Mouse (Mus musculus): ENCODE data around the gene Gde1.

Gde1 gene

DNA sequence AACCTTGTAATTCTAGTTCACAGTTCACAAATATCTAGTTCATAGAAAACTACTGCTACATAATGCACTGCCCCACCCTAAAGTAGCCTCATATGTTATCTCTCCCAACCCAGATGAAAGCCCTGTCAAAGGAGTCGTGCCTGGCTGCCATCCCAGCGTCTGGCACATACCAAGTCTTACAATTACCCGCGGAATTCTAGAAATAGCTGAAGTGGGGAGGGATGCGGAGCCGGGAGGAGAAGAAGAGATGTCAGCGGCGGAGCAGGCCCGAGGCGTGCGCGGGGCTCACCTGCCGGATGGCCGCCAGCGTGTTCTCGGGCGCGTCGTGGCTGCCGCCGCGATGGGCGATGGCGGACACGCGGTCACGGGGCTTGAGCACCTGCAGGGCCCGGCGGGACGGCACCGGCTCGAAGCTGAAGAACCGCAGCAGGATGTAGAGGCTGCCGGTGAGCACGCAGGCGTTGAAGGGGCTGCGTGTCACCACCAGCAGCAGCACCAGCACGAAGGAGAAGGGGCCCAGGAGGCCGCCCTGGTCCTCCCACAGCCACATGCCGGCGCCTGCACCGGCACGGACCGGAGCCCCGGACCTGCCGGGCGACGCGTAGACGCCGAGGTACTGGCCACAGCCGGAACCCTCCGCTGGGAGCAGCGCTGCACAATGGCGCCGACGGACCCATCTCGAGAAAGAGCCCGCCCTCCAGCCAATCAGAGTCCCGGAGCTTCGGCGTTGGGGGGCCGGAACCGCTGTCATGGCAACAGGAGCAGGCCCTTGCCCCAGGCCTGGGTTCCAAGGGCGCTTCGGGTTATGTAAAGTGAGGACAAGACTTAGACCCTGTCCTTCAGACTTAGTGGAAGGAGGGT is at the start of gene Gde1:
TSS of gene Gde1 (minus strand) at position 678 of the 861 bp plus-strand sequence.
- DNase-seq = peak; percentile 93

DNA sequence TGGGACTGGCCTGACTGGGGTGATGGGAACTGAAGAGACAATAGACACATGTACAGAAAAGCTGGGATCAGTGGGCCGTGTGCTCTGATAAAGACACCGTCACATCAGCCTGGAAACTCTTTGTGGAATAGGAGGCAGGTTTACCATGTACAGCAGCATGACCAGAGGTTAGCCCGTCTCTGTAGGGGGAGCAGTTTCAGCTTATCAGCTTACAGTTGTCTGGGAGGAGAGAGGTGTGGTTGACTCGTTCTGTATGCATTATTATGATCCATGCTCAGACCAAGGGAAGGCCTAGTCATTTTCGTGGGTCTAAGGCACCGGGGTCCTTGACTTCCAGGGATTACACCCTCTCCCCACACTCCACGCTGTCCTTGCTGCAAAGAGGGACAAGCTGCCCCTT is 46.0 kb upstream of the Gde1 start:
- DNase-seq = no peak

DNA sequence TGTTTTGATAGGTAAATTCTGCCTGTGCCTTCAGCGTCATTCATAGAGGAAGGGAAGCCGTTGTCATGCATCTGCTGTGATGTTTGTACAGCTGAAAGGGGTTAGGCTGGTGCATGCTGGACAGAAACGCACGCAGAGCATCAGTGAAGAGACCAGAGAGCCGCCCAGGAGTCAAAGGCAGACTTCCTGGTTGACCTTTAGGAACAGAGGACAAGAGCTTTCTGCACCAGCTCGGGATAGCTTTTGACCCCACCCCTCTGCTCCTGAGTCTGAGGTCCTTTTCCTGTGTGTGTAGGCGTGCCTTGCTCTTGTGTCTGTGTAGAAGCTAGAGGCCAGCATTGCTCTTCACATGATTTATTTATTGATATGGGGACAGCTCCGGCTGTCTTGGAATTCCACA is 44.1 kb upstream of the Gde1 start:
- DNase-seq = no peak

DNA sequence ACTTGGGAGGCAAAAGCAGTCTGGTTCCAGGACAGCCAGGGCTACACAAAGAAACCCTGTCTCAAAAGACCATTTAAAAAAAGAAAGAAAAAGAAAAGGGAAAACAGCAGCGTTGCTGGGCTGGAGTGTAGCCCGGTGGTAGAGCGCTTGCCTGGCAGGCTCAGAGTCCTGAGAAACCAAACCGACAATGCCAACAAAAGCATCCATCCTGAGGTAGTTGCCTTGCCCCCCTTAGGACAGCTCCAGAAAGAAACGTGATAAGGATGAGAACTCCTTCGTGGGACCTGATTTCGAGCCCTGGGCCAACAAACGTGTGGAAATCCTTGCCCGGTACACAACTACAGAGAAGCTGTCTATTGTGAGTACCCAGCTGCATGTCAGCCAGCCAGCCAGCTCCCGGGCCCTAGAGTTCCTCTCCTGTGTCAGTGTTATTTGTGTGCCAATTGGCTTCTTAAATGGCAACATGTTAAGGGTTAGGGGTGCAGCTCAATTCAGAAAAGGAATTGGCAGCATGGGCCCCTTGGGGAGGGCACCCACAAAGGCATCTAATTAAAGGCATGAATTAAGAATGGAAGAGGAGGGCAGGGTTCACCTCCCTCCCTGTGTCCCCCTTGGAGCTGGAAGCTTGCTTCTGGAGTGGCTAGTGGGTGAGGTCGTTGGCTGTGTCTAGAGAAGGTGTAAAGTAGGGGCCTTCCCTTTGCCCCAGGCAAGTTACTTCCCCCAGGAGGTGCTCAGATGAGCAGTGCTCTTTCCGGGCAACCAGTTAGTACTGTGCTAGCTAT is 42.5 kb upstream of the Gde1 start:
- DNase-seq = peak; percentile 19

DNA sequence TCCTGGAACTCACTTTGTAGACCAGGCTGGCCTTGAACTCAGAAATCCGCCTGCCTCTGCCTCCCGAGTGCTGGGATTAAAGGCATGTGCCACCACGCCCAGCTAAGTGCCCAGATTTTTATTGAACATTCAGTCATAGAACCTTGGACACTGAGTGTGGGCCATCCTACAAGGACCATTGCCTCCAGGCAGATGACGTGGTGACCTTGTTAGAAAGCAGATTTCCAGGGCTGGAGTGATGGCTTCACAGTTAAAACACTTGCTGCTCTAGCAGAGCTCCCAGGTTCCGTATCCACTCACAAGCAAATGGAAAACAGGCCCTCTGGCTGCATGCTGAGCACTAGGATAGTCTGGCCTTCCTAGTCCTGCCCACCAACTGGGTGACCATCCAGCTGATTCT is 39.2 kb upstream of the Gde1 start:
- DNase-seq = no peak

DNA sequence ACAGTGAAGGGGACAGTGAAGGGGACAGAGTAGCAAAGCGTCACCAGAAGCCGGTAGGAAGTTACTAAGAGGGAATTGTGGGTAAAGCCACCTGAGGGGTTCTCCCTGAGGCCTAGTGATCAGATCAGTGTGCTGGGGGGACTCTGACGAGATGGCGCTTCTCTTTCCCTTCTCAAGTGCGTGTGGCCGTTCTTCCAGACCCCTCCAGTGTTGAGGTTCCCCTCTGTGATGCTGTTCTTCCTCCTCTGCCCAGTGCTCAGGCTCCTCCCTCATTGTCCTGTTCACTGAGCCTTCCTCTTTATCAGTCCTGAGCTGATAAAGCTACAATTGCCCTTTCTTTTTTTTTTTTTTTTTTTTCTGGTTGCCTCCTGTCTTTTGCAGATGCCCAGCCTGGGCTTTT is 36.7 kb upstream of the Gde1 start:
- no peak for DNase-seq

DNA sequence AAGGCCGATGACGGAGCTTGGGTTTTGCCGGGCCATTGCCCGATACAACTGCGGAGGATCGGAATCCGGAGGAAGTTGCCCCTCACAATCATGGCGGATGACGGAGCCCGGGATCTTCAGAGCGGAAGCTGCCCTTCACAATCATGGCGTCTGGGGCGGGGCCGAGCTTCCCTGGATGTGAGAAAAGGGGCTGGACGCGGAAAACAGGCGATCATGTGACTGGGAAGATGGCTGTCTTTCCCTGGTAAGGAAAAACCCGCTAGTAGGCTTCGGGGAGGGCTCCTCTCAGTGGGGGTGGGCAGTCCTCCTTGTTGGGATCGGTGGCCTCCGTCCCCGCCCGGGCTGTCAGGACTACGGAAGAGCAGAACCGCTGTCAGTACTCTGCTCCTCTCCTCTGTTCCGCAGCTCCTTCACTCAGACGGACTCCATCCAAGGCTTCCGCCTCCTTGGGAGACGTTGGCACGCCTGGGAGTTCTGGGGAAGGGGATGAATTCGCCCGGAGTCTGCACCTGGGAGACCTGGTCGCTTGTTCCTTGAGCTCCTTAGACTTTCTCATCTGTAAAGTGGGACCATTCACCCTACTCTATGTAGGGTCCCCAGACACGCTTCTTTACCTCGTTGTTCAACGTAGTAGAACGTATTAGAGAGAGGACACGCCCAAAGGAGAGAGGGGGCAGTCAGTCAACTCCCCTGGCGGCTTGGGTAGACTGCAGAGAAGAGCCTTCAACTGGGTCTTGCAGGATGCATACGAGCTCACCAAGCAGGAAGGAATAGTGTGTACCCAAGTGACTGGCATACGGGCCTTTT is 35.2 kb upstream of the Gde1 start:
- DNase-seq = peak; percentile 96

DNA sequence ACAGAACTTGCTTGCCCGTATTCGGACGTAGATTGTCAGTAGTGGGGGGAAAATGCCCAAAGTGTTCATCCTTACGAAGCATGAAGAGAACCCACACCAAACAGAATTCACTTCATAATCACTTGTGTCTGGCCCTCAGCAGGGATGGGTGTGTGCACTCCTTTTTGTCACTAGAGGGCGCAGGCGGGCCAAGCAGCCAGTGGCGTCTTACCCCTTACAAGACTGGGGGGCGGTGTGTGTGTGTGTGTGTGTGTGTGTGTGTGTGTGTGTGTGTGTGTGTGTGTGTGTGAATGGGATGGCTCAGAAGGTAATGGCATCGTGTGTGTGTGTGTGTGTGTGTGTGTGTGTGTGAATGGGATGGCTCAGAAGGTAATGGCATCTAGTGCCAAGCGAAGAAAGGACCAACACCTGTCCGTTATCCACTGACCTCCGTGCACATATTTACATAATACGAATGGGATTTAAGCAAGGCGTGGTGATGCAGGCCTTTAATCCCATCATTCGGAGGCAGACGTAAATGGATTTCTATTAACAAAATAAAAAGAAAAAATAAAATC is 34.5 kb upstream of the Gde1 start, which contains the start of gene Vps35l:
TSS of gene Vps35l (plus strand) at position 252 of the 557 bp plus-strand sequence.
- DNase-seq = peak; percentile 76

DNA sequence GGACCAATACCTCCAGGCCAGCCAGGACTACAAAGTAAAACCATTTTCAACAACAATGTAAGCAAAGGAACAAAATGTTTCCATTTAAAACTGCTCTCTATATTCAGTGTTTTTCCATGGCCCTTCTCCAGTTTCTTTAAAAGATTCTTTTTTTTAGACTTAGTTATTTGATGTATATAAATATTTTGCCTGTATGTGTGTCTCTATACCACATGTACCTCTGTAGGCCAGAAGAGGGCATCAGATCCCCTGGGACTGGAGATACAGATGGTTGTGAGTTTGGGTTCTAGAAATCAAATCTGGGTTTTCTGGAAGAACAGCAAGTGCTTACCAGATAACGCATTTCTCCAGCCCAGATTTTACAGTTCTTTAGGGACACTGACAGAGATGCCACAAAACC is 33.2 kb upstream of the Gde1 start:
- DNase-seq = no peak

DNA sequence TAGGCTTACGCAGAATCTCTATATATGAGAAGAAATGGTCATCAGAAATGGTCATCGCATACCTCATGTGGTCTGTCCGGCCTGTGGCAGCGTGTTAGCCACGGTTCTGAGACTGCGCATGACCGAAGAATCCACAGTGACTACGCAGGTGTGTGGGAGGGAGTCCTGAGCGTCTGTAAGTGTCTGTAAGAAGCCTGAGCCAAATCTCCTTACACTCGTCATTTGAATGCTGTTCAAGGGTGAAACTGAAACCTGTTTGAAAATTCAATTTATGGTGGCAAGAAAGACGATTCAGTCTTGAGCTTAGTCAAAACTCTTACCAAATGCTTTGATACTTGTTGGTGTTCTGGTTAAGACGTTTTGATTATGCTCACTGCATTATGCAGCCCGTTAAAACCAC is 27.6 kb upstream of the Gde1 start:
- DNase-seq = no peak

DNA sequence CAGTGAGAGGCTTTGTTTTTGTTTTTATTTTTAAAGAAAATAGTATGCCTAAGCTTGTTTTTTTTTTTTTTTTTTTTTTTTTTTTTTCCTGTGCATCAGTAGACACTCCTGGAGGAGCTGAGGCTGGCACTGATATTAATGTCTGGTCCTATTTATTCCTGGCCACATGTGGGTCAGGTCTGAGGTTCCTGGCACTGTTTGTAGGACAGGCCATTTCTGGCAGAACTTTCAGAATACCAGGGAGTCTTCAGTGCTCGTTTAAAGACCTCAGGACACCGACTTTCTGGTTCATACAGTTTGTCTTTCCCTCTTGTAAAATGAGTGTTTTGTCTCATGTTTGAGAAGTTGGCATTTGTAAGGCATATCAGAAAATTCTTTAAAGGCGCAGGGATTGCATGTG is 26.2 kb upstream of the Gde1 start:
- no peak for DNase-seq

DNA sequence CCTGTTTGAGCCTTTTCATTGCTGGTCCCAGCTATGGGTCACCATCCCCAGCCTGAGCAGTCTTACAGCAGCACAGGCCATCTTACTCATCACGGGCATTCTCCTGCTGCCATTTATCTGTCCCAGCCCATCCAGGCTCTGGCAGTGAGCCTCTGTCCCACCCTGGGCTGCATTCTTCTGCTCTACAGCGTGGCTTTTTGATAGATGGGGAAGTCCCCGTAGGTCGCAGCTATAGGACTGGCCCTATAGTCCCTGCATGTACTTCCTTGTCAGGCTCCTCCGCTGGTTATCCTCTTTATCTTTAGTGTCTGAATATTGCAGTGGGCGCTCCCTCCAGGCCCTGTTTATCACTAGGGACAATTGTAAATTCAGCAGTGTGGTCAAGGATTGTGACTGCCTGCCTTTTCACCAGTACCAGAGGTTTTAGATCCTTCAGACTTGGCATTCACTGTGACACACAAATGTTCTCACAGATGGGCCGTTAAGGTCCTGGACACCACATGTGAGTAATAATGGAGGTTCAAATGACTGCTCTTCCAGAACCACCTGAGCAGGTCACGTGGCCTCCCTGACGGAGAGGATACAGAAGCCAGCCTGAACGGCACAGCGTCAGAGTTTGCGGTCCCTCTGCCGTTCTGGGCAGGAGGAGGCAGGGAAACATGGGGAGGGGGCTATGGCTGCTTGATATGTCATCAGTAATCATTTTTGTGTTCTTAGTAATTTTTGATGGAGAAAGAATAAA is 23.4 kb upstream of the Gde1 start:
- no peak for DNase-seq

DNA sequence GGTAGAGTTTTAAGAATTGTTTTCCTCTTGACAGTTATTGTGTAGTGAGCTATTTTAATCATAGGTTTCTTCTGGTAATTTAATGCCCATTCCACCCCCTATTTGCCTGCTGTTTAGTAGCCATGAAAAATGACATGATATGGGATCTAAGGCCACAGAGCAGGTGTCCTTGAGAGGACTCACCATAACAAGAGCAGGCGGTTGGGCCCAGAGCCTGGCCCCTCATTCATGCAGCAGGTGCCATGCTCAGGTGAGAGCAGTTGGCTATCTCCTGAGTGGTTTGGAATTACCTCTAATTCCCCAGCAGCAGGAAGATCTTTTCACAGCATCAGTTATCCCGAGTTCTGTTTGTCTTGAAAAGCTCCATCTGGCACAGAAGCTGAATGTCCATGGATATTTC is 19.9 kb upstream of the Gde1 start:
- DNase-seq = no peak

DNA sequence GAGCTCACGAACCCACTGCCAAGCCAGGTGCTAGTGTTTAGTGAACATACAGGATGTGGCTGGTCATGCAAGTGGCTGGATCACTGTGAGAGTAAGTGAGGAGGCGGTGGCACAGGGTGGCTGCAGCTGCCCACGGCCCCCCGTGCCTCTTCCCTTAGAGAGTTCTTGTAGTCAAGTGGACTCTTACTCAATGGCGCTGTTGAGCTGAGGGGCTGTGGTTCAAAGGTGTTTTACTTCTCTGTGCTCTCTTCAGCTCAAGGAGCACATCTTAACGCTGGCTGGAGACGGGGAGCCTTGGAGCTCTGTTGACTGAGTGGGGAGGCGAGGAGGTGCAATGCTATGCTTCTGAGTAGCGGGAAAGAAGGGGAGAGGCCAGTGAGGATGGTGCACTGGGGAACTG is 18.3 kb upstream of the Gde1 start:
- DNase-seq = no peak

DNA sequence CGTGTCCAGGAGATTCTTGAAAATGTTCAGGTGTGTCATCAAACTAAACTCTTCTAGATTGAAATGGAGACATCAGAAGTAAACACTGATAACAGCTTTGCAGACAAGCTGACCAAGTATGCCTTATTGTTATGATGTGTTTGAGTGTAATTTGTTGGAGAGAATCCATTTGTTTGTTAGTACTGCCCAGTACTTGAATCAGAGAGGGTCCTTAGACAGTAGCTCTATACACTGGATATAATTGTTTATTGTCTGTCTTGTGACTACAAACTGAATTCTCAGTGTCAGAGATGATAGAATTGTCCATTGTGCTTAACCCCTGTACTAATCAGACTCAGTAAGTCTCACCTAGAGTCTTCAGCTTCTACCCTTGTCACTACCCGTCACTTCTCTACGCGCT is 12.5 kb upstream of the Gde1 start:
- DNase-seq = no peak

DNA sequence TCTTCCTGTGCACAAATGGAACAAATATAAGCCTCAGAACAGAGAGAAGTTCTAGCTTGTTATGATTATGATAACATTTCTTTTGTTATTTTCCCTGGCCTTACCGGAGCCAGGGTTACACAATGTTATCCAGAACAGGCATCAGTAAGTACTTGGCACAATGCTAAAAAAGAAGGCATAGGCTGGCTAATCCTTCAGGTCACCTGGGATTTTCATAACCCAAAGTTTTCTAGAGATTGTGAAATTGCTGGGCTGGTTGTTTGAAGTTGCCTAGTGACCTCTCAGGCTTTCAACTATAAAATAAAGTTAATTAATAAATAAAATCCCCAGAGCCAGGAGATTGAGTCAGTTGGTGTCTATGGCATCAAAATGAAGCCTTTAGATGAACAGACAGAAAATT is 9.3 kb upstream of the Gde1 start:
- DNase-seq = no peak

DNA sequence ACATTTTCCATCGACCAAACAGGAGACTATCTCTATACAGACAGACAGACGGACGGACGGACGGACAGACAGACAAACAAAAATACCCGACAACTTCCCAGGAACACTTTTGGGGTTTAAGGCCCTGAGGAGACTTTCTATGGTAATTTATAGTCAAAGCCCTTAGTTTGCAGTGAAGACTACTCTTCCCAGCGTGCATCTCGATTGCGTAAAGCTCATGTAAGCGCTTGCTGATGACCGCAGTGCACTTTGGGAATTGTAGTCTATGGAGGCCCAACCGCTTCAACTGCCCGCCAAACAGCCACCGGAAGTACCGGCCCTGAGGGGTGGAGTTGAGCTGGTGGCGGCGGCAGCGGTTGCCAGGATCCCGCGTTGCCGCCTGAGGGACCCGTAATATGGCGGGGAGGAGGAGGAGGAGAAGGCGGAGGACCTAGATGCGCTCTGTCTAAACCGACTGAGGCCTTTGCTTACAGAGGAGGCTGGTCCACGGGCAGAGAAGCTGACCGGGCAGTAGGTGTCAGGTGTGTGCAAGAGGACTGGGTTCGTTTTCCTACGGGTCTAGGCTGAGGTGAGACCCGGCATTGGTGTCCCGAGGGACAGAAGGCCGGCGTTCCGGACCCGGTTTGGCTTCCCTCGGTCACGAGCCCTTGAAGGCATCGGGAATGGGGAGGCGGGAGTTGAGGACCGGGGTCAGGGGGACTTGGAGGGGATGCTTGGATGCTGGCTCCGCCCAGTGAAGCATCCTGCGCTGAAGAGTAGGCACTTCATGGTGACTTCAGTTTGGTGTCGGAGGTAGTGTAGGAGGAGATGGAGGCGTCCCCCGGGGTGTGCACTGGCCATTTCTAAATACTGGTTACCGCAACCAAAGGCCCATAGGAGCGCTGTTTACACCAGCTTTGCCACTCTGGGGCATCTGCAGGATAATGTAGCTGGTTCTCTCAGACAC is 6.9 kb upstream of the Gde1 start, which contains the start of gene Ccp110:
TSS of gene Ccp110 (plus strand) at position 325 of the 946 bp plus-strand sequence.
- DNase-seq = peak; percentile 94

DNA sequence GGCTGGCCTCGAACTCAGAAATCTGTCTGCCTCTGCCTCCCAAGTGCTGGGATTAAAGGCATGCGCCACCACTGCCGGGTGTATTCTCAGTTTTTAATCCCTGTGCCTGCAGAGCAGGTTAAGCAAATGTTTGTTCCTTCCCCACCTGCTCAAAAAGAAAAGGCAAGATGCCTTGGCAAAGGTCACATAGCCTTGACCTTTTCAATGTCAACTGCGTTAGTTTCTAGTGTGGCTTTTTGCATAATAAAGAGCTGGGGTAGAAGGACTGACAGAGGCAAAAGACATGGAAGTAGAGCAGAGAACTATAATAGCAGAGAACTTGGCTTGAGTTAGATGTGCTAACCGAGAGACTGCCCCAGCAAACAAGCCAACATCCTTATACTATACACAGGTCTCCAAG is 5.2 kb upstream of the Gde1 start:
- no peak for DNase-seq

DNA sequence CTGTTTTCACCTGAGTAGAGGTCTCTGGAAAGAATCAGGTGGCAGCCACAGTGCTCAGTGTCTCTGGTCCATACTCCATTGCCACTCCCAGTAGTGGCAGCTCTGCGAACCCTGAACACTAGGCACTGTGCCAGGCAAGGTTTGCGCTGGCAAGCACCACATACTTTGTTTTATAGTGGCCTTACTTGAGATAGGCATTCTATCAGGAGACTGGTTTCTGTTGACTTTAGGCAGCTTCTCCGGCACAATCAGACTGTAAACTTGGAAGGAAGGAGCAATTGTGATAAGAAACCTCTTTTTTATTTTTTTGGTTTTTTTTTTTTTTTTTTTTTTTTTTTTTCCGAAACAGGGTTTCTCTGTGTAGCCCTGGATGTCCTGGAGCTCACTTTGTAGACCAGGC is 2.4 kb upstream of the Gde1 start:
- DNase-seq = no peak

DNA sequence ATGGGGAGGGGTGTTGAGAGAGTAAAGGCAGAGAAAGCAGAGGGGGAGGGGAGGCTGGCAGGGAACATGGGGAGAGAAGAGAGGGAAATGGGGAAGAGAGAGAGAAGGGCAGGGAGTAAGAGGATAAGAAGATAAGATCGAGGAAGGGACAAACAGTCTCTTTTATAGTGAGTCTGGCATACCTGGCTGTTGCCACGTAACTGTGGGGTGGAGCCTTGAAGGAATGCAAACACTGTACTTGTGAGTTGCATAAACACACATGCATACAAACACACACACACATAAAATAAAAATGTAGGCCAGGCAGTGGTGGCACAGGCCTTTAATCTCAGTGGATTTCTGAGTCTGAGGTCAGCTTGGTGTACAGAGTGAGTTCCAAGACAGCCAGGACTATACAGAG is 1.6 kb upstream of the Gde1 start:
- DNase-seq = no peak

DNA sequence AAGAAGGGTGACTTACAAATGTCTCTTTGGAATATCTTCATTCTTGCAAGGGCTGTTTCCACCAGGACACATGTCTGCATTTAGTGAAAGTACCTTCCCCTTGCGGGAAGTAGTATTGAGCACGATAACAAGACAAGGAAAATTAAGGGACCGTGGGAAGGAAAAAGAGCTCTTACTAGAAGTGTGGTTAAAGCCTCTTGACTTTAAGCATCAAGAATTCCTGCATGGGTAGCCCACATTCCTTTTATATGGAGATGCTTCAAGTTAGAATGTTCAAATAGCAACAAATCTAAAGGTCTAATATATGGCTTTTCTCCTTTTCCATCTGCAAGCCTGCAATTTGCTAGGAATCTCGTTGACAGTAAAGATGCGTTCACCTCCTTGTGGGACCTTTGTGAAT is 910 bp upstream of the Gde1 start:
- DNase-seq = no peak

Data from right cerebral cortex, postnatal 25 days (tissue).